Mouse (Mus musculus): ENCODE data around the gene Arcn1. TPM values are rescaled to one million over a fixed set of nuclear protein-coding genes. Genes with fewer than 3 reads are reported as not detected.

Gene Arcn1
- polyA plus RNA-seq, 1 experiment from 2014 or later, result 154 TPM

DNA sequence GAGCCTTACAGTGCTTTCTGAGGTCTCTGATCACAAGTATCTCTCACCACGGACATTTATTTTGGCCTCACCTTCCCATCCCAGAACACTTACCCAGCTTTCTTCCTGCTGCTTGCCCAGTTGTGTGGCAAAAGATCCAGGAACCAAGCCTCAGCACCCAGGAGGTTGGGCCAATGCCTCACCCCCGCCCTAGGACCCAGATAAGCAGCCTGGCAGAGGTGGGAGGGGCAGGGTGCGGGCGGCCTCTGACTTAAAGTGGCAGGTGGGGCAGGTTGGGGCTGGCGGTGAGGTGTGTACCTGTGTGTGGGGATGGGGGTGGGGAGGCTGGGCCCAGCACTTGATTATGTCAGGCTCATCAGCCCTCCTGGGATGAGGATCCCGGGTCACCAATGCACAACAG, 54.6 kb downstream of the Arcn1 start:
- WGBS, result 88% methylated on average over 6 of the region's 6 CpGs
- H3K36me3 ChIP-seq, result peaks cover 99% of the 10 kb centered on the region

DNA sequence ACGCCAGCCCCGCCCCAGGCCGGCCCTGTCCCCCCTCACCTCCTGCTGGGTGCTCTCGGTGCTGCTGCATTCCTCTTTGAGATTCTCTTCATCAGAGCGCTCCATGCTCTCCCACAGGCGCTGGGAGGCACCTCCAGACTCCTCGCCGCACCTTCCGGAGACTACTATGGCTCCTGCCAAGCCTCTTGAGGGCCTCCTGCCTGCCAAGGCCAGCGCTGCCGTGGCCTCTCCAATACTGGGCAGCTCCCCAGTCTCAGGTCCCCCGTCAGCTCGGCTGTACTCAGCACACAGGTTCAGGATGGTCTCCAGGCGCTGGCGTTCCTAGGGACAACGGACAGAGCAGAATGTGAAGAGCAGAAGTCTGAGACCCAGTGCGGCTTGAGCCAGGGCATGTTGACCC, 56.0 kb downstream of the Arcn1 start:
- Histone ChIP-seq H3K9me3 (no peaks in the 10 kb centered on the region), H3K27ac (no peak overlapping the region; the same call in 1 of the 2 replicates), H3K27me3 (ENCODE audit: insufficient read depth, poor library complexity, severe bottlenecking) (peaks cover 17% of the 10 kb centered on the region), H3K4me1 (replicated peaks) (peaks cover 39% of the 10 kb centered on the region), H3K4me3 (no peak overlapping the region), H3K36me3 (peaks cover 99% of the 10 kb centered on the region)
- WGBS, result 69% methylated on average over 17 of the region's 17 CpGs
- DNase-seq (ENCODE audit: low spot score), result no peak

More for the DNA sequence above, 54.6 kb downstream of the Arcn1 start:
- DNase-seq (ENCODE audit: low spot score), result no peak
- Histone ChIP-seq H3K9me3 (no peaks in the 10 kb centered on the region), H3K27ac (no peak overlapping the region), H3K4me1 (replicated peaks) (peaks cover 43% of the 10 kb centered on the region), H3K4me3 (no peak overlapping the region), H3K27me3 (ENCODE audit: insufficient read depth, poor library complexity, severe bottlenecking) (peaks cover 11% of the 10 kb centered on the region)

DNA sequence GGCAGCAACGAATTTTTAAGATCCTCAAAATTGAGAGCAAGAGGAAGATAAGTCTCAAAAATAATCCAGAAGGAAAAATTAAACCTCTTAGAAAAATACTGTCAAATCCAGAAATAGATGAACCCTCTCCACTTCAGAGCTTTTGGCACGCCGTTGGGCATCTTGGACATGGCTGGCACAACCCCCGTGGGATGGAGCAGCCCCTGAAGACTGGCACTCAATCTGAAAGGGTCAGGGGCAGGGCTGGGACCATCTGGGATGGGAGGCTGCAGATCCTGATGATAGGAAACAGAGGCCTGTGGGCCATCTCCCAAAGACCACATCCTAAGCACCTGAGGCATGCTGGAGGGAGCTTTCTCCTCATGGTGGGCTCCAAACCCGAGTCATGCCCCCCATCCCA, 57.4 kb downstream of the Arcn1 start:
- Histone ChIP-seq H3K27me3 (ENCODE audit: insufficient read depth, poor library complexity, severe bottlenecking) (peaks cover 17% of the 10 kb centered on the region), H3K4me3 (no peak overlapping the region), H3K27ac (no peak overlapping the region), H3K36me3 (peaks cover 99% of the 10 kb centered on the region), H3K4me1 (replicated peaks) (peaks cover 39% of the 10 kb centered on the region), H3K9me3 (no peaks in the 10 kb centered on the region)
- WGBS, result 88% methylated on average over 5 of the region's 5 CpGs
- no peak for DNase-seq (ENCODE audit: low spot score)

DNA sequence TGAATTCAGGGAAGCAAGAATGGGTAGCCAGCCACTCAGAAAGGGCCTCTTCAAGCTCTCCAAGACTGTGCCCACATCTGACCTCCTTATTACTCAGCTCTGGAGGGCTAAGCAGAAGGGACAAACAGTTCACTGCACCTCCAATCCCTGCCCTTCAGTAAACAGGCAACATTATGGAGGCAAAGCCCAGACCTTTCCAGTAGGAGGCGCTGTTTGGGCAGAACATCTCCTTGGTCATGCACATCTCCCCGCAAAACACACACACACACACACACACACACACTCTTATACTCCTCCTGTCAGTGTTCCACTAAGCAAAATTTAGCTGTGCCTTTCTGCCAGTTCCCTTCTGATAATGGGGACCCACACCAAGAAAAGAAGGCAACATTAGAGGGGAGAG, 58.0 kb downstream of the Arcn1 start:
- Histone ChIP-seq H3K27me3 (ENCODE audit: insufficient read depth, poor library complexity, severe bottlenecking) (peaks cover 17% of the 10 kb centered on the region), H3K4me1 (replicated peaks) (peaks cover 39% of the 10 kb centered on the region), H3K4me3 (no peak overlapping the region), H3K36me3 (peaks cover 99% of the 10 kb centered on the region), H3K9me3 (no peaks in the 10 kb centered on the region), H3K27ac (no peak overlapping the region)
- DNase-seq (ENCODE audit: low spot score), result peak; percentile 55
- 43% methylated on average over 2 of the region's 2 CpGs for WGBS

DNA sequence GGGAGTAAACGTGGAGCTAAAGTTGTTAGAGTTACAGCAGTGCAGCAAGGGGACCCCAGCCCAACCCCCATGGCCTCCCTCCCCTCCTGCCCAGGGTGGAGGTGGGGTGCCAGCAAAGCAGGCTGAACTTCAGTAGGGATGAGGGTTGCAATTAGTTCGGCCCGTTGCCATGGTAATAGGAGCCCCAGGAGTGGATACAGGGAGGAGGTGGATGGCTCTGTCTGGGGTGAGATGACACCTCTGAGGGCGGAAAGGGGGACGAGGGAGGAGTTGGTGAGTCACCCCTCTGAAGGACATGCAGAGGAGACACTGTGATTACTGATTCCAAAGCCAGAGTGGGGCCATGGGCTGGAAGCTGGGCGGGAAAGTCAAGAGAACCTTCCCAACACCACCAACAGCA, 58.7 kb downstream of the Arcn1 start:
- DNase-seq (ENCODE audit: low spot score), result no peak
- H3K36me3 ChIP-seq, result peaks cover 99% of the 10 kb centered on the region

DNA sequence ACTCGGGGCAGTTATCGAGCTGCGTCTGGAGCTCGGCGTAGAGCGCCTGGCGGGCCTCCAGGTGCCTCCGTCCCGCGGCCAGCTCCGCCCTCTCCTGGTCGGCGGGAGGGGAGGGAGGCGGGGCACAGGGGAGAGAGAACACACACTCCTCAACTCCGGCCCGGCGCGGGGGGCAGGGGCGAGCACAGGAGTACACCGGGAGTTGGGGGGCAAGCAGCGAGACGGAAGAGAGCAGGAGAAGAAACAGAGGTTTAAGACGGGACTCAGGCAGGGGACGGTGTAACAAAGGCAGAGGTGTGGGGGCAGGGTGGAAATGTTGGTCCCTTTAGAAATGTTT, 59.2 kb downstream of the Arcn1 start:
- peaks cover 39% of the 10 kb centered on the region for H3K4me1 ChIP-seq (replicated peaks)
- H3K9me3 ChIP-seq, result no peaks in the 10 kb centered on the region
- peak; percentile 57 for DNase-seq (ENCODE audit: low spot score)
- H3K27ac ChIP-seq, result peak overlapping the region; percentile 77
- peaks cover 99% of the 10 kb centered on the region for H3K36me3 ChIP-seq
- H3K27me3 ChIP-seq (ENCODE audit: insufficient read depth, poor library complexity, severe bottlenecking), result peaks cover 17% of the 10 kb centered on the region
- H3K4me3 ChIP-seq, result peak overlapping the region; percentile 47
- 3% methylated on average over 24 of the region's 24 CpGs for WGBS

More for the DNA sequence above, 58.7 kb downstream of the Arcn1 start:
- Histone ChIP-seq H3K9me3 (no peaks in the 10 kb centered on the region), H3K27me3 (ENCODE audit: insufficient read depth, poor library complexity, severe bottlenecking) (peaks cover 17% of the 10 kb centered on the region), H3K4me1 (replicated peaks) (peaks cover 39% of the 10 kb centered on the region), H3K4me3 (peak overlapping the region; percentile 47), H3K27ac (0 out of 2 replicates have a peak overlapping the region, but pooled peaks have one; percentile 77)
- 24% methylated on average over 6 of the region's 6 CpGs for WGBS

DNA sequence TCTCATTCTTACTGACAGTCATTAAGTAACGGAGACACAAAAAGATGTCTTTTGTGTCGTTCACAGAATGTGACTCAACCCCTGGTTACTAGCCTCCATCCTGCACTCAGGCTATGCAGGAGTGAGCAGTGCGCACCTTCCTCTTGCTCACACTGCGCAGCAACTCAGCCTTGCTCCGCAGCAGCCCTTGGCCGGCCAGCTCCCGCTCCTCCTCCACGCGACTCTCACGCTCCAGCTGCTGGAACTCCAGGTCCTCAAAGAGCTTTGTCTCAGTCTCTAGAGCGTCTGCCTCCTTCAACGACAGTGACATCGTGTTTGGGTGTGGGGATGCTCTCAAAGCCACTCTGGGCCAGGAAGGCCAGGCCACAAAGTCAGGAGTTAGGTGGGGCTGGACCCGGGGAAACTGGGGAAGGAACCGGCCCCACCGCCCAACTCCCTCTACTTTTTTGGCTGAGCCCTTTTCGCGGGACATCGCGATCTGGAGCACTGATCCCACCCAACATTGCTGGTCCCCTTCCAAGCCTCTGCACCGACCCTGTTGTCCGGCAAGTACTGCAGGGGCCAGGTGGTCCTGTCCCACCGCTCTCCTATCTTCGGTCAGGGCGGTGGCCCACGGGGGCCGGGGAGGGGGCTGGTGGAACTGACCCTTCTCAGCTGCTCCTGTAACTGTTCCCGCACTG, 59.8 kb downstream of the Arcn1 start:
- H3K27ac ChIP-seq, result peak overlapping the region; percentile 77
- H3K4me1 ChIP-seq (replicated peaks), result peaks cover 39% of the 10 kb centered on the region
- H3K36me3 ChIP-seq, result peaks cover 99% of the 10 kb centered on the region
- peaks cover 17% of the 10 kb centered on the region for H3K27me3 ChIP-seq (ENCODE audit: insufficient read depth, poor library complexity, severe bottlenecking)
- no peak for DNase-seq (ENCODE audit: low spot score)
- WGBS, result 18% methylated on average over 28 of the region's 28 CpGs
- H3K4me3 ChIP-seq, result peak overlapping the region; percentile 47
- H3K9me3 ChIP-seq, result no peaks in the 10 kb centered on the region

DNA sequence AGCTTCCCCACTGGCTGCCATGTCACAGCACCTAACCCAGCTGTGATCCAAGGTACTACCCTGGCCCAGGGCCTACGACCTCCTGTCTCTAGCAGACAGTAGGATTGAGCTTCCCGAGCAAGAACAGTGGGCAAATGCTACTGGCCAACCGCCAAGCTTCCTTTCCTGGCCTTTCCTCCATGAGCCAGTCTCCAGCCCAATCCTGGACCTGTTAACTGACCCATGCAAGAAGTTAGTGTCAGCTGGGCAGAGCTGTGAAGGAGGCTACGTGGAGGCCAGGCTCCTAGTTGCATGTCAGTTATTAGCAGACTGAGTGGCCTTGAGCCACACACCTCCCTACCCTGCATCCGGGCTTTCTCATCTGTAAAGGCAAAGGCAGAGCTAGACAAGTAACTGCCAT, 67.9 kb downstream of the Arcn1 start:
- DNase-seq (ENCODE audit: low spot score), result no peak
- H3K27ac ChIP-seq, result no peak overlapping the region
- H3K9me3 ChIP-seq, result no peaks in the 10 kb centered on the region
- no peaks in the 10 kb centered on the region for H3K4me1 ChIP-seq (replicated peaks)
- H3K36me3 ChIP-seq, result peaks cover 100% of the 10 kb centered on the region
- no peaks in the 10 kb centered on the region for H3K27me3 ChIP-seq (ENCODE audit: insufficient read depth, poor library complexity, severe bottlenecking)
- H3K4me3 ChIP-seq, result no peak overlapping the region
- 90% methylated on average over 5 of the region's 5 CpGs for WGBS

DNA sequence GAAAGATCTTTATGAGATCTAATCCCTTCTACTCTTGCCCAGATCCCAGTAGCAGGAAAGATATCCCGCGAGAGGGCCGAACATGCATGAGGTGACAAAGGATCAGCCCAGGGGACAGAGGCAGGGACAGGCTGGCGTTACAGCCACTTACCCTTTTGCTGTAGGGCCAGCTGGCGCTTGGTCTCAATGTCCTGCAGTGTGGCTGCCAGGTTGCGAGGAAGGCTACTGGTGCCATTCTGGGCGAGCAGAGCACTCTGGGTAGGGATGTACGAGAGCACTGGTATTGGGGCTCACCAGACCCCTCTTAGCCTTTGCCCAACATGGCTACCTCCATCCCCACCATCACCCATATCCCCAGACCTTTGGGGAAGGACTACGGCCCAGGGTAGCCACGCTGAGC, 68.4 kb downstream of the Arcn1 start:
- H3K4me3 ChIP-seq, result no peak overlapping the region
- H3K27me3 ChIP-seq (ENCODE audit: insufficient read depth, poor library complexity, severe bottlenecking), result no peaks in the 10 kb centered on the region
- H3K4me1 ChIP-seq (replicated peaks), result no peaks in the 10 kb centered on the region
- WGBS, result 91% methylated on average over 10 of the region's 10 CpGs
- no peak for DNase-seq (ENCODE audit: low spot score)
- no peaks in the 10 kb centered on the region for H3K9me3 ChIP-seq
- peaks cover 100% of the 10 kb centered on the region for H3K36me3 ChIP-seq
- H3K27ac ChIP-seq, result no peak overlapping the region

DNA sequence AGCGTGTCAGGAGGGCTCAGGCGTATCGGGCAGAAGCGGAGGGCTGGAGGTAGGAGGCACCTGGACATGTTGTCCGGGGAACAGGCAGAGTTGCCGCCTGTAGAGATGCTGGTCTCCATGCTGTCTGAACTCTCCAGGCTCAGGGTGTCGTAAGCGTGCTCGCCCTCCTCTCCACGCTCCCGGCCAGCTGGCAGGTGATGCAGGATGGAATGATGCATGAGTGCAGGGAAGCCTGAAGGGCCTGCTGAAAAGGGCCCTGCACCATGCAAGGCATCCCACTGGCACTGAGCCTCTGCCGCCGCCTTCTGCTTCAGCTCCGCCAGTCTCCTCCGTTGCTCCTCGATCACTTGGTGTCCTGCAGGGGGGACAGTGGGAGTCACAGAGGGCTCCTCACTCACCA, 69.8 kb downstream of the Arcn1 start:
- H3K4me3 ChIP-seq, result no peak overlapping the region
- peaks cover 100% of the 10 kb centered on the region for H3K36me3 ChIP-seq
- H3K27me3 ChIP-seq (ENCODE audit: insufficient read depth, poor library complexity, severe bottlenecking), result no peaks in the 10 kb centered on the region
- no peak for DNase-seq (ENCODE audit: low spot score)
- 96% methylated on average over 16 of the region's 16 CpGs for WGBS
- H3K9me3 ChIP-seq, result no peaks in the 10 kb centered on the region
- H3K4me1 ChIP-seq (replicated peaks), result no peaks in the 10 kb centered on the region
- no peak overlapping the region for H3K27ac ChIP-seq

DNA sequence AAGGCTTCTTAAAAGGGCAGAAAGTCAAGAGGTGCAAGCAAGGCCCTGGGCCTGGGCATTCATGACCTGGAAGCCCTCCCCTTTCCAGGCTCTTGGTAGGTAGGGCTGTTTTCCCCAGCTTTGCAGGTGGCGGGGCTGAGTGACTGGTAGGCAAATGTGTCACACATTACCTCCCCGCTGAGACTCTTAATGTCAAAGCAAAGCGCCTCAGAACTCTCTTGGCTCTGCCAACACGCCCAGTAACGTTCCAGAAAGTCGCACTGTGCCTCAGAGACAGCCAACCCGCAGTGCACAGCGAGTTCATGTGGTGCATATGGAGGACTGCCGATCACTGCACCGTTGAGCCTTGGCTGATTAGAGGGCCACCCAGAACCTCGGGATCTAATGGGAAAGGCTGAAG, 74.6 kb downstream of the Arcn1 start:
- Histone ChIP-seq H3K4me1 (replicated peaks) (0 out of 2 replicates have a peak, but pooled peaks cover under 1% of the 10 kb centered on the region), H3K36me3 (peaks cover 98% of the 10 kb centered on the region), H3K9me3 (no peaks in the 10 kb centered on the region), H3K27me3 (ENCODE audit: insufficient read depth, poor library complexity, severe bottlenecking) (no peaks in the 10 kb centered on the region), H3K27ac (no peak overlapping the region), H3K4me3 (no peak overlapping the region)
- DNase-seq (ENCODE audit: low spot score), result no peak
- WGBS, result 89% methylated on average over 11 of the region's 11 CpGs

DNA sequence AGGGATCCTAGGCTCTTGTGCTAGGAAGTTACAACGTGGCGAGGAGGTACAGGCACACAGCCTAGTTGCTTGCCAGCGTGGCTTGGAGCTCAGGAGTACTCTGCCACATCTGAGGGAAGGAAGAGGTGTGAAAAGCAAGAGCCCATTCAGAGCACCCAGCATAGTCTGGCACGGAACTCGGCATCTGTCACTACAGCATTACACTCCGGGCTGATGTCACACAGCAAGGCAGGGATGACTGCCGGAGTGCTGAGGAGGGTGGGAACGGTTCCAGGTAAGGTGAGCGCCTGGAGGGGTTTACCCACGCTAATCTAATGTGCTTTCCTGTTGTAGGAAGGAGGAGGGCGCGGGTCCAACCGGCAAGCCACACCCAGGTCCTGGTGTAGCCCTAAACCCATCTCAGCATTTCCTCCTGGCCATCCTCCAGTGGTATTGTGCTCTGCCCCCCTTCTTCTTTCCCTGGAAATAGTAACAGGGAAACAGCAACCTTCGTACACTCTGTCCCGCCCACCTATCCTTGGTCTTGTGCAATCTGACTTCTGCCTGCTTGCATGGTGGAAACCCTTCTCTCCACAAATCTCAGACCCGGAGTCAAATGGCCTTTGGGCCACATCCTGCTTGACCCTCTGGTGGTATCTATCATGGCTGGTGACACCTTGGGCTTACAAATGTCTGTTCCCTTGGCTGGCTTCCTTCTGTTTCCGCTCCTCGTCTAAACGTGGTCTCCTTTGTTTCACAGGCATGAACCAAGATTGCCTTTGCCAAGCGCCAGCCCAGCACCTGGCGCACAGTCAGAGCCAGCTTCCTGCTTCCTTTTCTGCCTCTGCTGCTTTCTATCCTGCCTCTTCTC, 75.7 kb downstream of the Arcn1 start:
- H3K36me3 ChIP-seq, result peaks cover 98% of the 10 kb centered on the region
- no peak for DNase-seq (ENCODE audit: low spot score)
- no peak overlapping the region for H3K4me3 ChIP-seq
- WGBS, result 88% methylated on average over 21 of the region's 21 CpGs
- H3K4me1 ChIP-seq (replicated peaks), result peaks cover 10% of the 10 kb centered on the region
- H3K27ac ChIP-seq, result no peak overlapping the region
- no peaks in the 10 kb centered on the region for H3K9me3 ChIP-seq
- H3K27me3 ChIP-seq (ENCODE audit: insufficient read depth, poor library complexity, severe bottlenecking), result no peaks in the 10 kb centered on the region

All from hindbrain, embryonic 10.5 days (tissue).